Mouse (Mus musculus) ES-Bruce4 (cell line): ENCODE data around the gene Pofut2.

Experiments used
- CTCF ChIP-seq: IDR thresholded peaks from one replicate; pipeline ENCODE4 v1.8.1; 2011; ENCODE audit warnings: low read depth, low read length
- POLR2A ChIP-seq: IDR thresholded peaks from one replicate; pipeline ENCODE4 v1.8.1; 2011; ENCODE audit warnings: low read length; ENCODE audit not compliant: insufficient read depth

- TF ChIP-seq CTCF (no peak), POLR2A (no peak)
Measured at GRCm38 (mm10) chr10:77272980-77273730, 14.1 kb downstream of the Pofut2 start.
